Mouse (Mus musculus) midbrain, postnatal 0 days (tissue): ENCODE measurements at regions not wholly inside any gene's neighbourhood (a gene's known extent, or its start where the extent isn't known, plus 50 kb on each side); places are given as distances from the start of the nearest gene placed in this dataset.
A peak's percentile ranks its signal among the peaks of the same experiment; 100 is the strongest.

Experiments
- ATAC-seq: fragments of 200-750 bp; cut with Nextera tagmentation; 2 replicates; pipeline ENCODE4 v1.8.0; 2017; ENCODE audit warnings: moderate number of reproducible peaks, mild to moderate bottlenecking, moderate TSS enrichment, moderate library complexity; ENCODE audit not compliant: low FRiP score
- DNase-seq: peaks from one replicate; pipeline ENCODE4 v3.0.0-alpha.2; 2015; ENCODE audit warnings: low spot score
- H3K27ac ChIP-seq: fragments of 300-500 bp; sonication (generic); 2 replicates; pipeline ENCODE4 v1.5.1; 2014; ENCODE audit warnings: low read depth, mild to moderate bottlenecking, low read length, mixed read lengths
- H3K27me3 ChIP-seq: fragments of 300-500 bp; sonication (generic); 2 replicates; pipeline ENCODE4 v1.6.1; 2014; ENCODE audit warnings: low read length, control low read depth, mixed read lengths; ENCODE audit not compliant: insufficient read depth
- H3K36me3 ChIP-seq: fragments of 300-500 bp; sonication (generic); 2 replicates; pipeline ENCODE4 v1.6.1; 2014; ENCODE audit warnings: low read length, control low read depth, mixed read lengths; ENCODE audit not compliant: insufficient read depth
- H3K4me1 ChIP-seq: fragments of 300-500 bp; sonication (generic); 2 replicates; pipeline ENCODE4 v1.6.1; 2014; ENCODE audit warnings: mild to moderate bottlenecking, control low read depth, antibody characterized with exemption, low read length, mixed read lengths; ENCODE audit not compliant: insufficient read depth
- H3K4me2 ChIP-seq: fragments of 300-500 bp; sonication (generic); 2 replicates; pipeline ENCODE4 v1.6.1; 2014; ENCODE audit warnings: low read depth, mild to moderate bottlenecking, low read length, mixed read lengths; ENCODE audit not compliant: poor library complexity, severe bottlenecking
- H3K4me3 ChIP-seq: fragments of 300-500 bp; sonication (generic); 2 replicates; pipeline ENCODE4 v1.5.1; 2014; ENCODE audit warnings: low read depth, mild to moderate bottlenecking, low read length, moderate library complexity
- H3K9ac ChIP-seq: fragments of 300-500 bp; sonication (generic); replicated peaks from 2 replicates; pipeline ENCODE4 v1.6.1; 2014; ENCODE audit warnings: mild to moderate bottlenecking, low read length, moderate library complexity, mixed read lengths; ENCODE audit not compliant: poor library complexity, severe bottlenecking
- H3K9me3 ChIP-seq: fragments of 300-500 bp; sonication (generic); 2 replicates; pipeline ENCODE4 v1.6.1; 2016; ENCODE audit warnings: low read length, control low read depth
- CTCF ChIP-seq: IDR thresholded peaks from 2 replicates; pipeline ENCODE4 v1.5.1; 2016; ENCODE audit warnings: antibody characterized with exemption, mild to moderate bottlenecking
- WGBS: fragments of 180-500 bp; shearing (Covaris S2); extraction: QIAGEN DNeasy Blood & Tissue Kit; methylation state at CpG from one replicate; pipeline ENCODE4 v1.1.7; 2014; 5-methylcytosine and 5-hydroxymethylcytosine counted together

- Histone ChIP-seq H3K9ac (no peak overlapping the region), H3K4me3 (no peak overlapping the region), H3K9me3 (no peaks in the 10 kb centered on the region), H3K27me3 (no peaks in the 10 kb centered on the region), H3K4me1 (no peaks in the 10 kb centered on the region), H3K4me2 (no peak overlapping the region), H3K27ac (no peak overlapping the region), H3K36me3 (no peaks in the 10 kb centered on the region)
- ATAC-seq (no peak), DNase-seq (no peak)
- no peak for TF ChIP-seq CTCF
- WGBS, result 46% methylated on average over 3 of the region's 3 CpGs
Measured at GRCm38 (mm10) chr8:60071610-60072009, 431.4 kb downstream of the Gm10283 start.

GRCm38 (mm10) chr8:60055063-60055462, 447.9 kb downstream of the Gm10283 start:
- Histone ChIP-seq H3K4me3 (no peak overlapping the region), H3K4me2 (no peak overlapping the region), H3K9ac (no peak overlapping the region), H3K9me3 (no peaks in the 10 kb centered on the region), H3K36me3 (no peaks in the 10 kb centered on the region), H3K27ac (no peak overlapping the region), H3K4me1 (no peaks in the 10 kb centered on the region), H3K27me3 (no peaks in the 10 kb centered on the region)
- WGBS, result 69% methylated on average over 2 of the region's 2 CpGs
- TF ChIP-seq CTCF, result no peak
- DNase-seq, result no peak
- no peak for ATAC-seq

GRCm38 (mm10) chr8:60028676-60029075, 474.3 kb downstream of the Gm10283 start:
- no peak overlapping the region for H3K27ac ChIP-seq
- H3K4me1 ChIP-seq, result no peaks in the 10 kb centered on the region
- no peaks in the 10 kb centered on the region for H3K27me3 ChIP-seq
- H3K4me3 ChIP-seq, result no peak overlapping the region
- TF ChIP-seq CTCF, result no peak
- peak; percentile 14 for DNase-seq
- H3K9ac ChIP-seq, result no peak overlapping the region
- H3K4me2 ChIP-seq, result no peak overlapping the region
- no peak for ATAC-seq
- 11% methylated on average over 2 of the region's 2 CpGs for WGBS
- H3K9me3 ChIP-seq, result no peaks in the 10 kb centered on the region
- H3K36me3 ChIP-seq, result no peaks in the 10 kb centered on the region
